Mouse (Mus musculus) liver, adult 2 months (tissue): ENCODE data around the gene Spag6.

Source experiments
- CTCF ChIP-seq: fragments of 200-500 bp; IDR thresholded peaks from 2 replicates; pipeline ENCODE4 v1.5.1; 2011; ENCODE audit warnings: low read depth, low read length, control low read depth
- POLR2A ChIP-seq: fragments of 200-500 bp; IDR thresholded peaks from 2 replicates; pipeline ENCODE4 v1.6.1; 2011; ENCODE audit warnings: low read length, control low read depth; ENCODE audit not compliant: insufficient read depth; ENCODE audit errors: extremely low read depth

GRCm38 (mm10) chr2:18690756-18691155 lies 3.1 kb upstream of the Spag6 start:
- TF ChIP-seq CTCF (no peak), POLR2A (no peak)
